Mouse (Mus musculus): ENCODE measurements around the gene Als2. TPM values are rescaled to one million over a fixed set of nuclear protein-coding genes. Genes with fewer than 3 reads are reported as not detected.

Gene Als2
- 5.7 and 10.2 TPM in 2 replicates for total RNA-seq (2023)

DNA sequence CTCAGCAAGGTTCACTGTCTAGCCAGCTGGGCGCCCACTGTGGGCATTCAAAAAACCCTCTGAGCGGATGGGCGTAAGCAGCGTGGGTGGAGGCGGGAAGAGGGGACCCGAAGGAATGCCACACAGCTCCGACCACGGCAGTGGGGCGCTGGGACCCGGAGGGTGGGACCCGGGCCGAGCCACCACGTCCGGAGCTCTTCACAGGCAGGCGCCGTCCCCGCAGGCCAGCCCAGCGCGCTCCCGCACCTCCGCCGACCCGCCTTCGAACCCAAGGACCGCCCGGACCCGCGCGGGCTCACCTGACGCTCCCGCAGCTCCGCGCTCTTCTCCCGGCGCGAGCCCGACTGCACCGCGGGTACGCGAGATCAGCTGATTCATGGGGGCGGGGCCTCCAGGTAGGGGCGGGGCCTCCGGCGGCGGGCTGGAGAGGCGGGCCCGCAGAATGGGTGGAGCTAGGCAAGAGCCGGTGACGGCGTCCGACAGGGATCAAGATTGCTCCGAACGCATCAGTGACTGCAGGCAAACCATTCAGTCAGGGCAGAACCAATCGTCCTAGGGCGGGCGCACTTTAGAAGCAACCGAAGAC is at the start of gene Als2:
Als2 (minus strand) TSS at position 376 of the 586 bp plus-strand sequence.

DNA sequence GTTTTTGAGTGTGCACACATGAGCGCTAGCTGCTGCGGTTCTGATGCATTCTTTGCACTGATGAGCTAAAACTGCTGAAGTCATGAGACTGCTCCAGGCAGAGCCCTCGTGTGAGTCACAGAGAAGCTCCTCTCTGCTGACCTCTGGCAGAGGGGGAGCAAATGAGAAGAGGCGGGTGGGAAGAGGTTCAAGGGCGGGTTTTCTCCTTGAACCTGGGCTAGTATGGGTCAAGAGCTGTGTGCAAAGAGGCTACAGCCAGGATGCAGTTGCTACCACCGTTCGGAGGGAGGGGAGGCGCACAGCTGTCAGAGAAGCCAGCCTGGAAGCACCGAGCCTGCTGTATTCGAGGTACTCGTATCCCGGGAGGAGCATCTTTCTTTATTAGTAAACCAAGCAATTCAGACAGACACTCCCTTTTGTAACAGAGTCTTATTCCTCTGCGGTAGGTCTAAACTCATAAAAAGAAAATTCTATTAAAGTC is 19.8 kb upstream of the Als2 start, which contains the start of gene Cdk15:
Cdk15 (plus strand) TSS at position 156 of the 481 bp plus-strand sequence.

GRCm38 (mm10) chr1:59163030-59163461 is 74.0 kb downstream of the Als2 start, which contains the start of gene Mpp4:
Gene Mpp4, minus strand, starts transcription at chr1:59163389.

GRCm38 (mm10) chr1:59119720-59120457 is 117.1 kb downstream of the Als2 start, which contains the start of gene Tmem237:
Gene Tmem237, minus strand, starts transcription at chr1:59120408.

Other genes with a start within 250 kb of the Als2 start
- not detected in 2 replicates for gene C2cd6, start 142.3 kb downstream of the Als2 start, total RNA-seq (2023)
- gene Tmem237, start 116.8 kb downstream of the Als2 start, total RNA-seq (2023), result 2.9 and 3.6 TPM in 2 replicates
- 0.32 TPM in 1 of 2 replicates, not detected in the other for gene Mpp4, start 73.8 kb downstream of the Als2 start, total RNA-seq (2023)
- gene Cdk15, start 19.7 kb upstream of the Als2 start, total RNA-seq (2023), result not detected in 2 replicates
- 2.3 and 3.6 TPM in 2 replicates for gene Fzd7, start 245.2 kb upstream of the Als2 start, total RNA-seq (2023)

Data from neutrophil, adult 65 days (primary cell).